Mouse (Mus musculus) ES-CJ7 (cell line): ENCODE measurements around the gene Cryba4.

Experiments
- DNase-seq: peaks from one replicate; pipeline ENCODE4 v3.0.0; 2011; ENCODE audit warnings: low read depth, low spot score

The Cryba4 gene

DNA sequence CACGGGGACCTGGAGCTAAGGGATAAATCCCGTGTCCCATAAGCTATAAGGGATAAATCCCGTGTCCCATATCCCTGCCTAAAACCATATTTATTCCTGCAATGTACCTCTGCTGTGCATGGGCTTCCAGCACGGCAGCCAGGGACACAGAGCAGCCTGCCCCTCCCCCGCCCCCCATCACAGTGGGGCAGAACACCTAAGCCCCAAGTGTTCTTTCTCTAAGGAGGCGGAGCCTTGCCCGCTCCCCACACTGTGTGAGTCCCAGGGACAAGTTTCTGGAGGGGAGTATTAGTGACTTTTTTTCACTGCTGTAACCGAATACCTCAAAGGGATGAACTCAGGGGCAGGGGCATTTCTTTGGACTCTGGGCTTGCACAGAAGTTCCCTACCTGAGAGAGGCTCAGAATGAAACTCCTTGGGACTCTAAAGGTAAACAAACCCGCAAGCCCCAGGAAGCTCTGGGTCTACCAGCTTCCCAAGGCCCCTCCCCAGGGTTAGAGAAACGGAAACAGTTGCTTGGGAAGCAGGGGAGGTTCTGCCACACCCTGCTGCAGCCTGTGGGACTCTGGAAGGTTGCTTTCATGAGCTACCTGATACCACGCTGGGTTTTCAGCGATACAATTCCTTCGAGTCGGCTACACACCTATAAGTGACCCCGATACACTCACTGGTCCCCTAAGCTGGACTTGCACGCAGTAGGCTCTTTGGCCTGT is 45.6 kb downstream of the Cryba4 start:
- DNase-seq: peak; percentile 62

DNA sequence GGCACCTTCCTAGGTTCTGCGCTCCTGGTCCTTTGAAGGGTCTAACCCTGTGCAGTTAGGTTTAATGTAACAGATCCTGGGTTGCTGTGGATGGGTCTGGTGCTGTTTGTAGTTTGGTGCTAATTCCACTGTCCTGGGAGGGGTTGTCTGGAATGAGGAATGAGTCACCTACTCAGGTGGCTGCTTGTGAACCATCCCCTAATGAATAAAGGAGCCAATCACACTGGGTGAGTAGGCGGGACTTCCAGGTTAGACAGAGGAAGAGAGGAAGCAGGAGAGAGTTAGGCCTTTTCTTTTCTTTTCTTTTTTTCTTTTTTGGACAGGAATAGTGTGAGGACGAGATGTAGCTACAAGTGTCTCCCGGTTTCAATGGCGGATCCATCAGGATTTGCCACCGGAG is 52.7 kb downstream of the Cryba4 start:
- no peak for DNase-seq
